Mouse (Mus musculus): ENCODE data around the gene Tcp1. TPM values are rescaled to one million over a fixed set of nuclear protein-coding genes. Genes with fewer than 3 reads are reported as not detected.
A peak's percentile ranks its signal among the peaks of the same experiment; 100 is the strongest.

The Tcp1 gene
- polyA plus RNA-seq, 1 experiment, result 702 TPM

DNA sequence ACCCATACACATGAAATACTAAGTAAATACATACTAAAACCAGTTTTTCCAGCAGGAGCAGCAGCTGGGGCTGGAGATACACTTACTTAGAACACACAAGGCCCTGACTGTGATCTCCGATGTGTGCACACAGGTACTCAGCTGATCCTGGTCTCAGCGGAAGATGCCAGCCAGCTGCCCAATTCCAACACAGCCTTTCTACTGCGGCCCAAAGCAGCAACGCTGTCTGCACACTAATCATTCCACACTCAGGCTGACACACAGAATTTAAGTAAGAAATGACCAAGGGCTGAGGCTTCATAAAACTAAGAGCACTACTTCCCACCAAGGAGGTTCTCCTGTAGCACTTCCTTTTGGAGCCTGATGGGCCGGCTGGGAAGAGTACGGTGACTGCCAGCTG is 13.2 kb upstream of the Tcp1 start:
- Histone ChIP-seq H3K4me3 (ENCODE audit: control insufficient read depth, low read depth, low read length) (no peak overlapping the region), H3K4me1 (ENCODE audit: control insufficient read depth, insufficient read depth, low read length) (no peaks in the 10 kb centered on the region), H3K27me3 (ENCODE audit: control insufficient read depth, insufficient read depth, low read length) (no peaks in the 10 kb centered on the region), H3K27ac (ENCODE audit: control insufficient read depth, insufficient read depth, low read depth, low read length) (no peak overlapping the region), H3K36me3 (ENCODE audit: control insufficient read depth, insufficient read depth, low read length) (no peaks in the 10 kb centered on the region; the same call in 1 of the 2 replicates)
- no peak for TF ChIP-seq POLR2A (IDR thresholded peaks at IDR 0.05; ENCODE audit: control insufficient read depth, low read depth, low read length)
- TF ChIP-seq CTCF (IDR thresholded peaks at IDR 0.05; ENCODE audit: control insufficient read depth, insufficient read depth, insufficient replicate concordance, low read depth, low read length), result no peak

DNA sequence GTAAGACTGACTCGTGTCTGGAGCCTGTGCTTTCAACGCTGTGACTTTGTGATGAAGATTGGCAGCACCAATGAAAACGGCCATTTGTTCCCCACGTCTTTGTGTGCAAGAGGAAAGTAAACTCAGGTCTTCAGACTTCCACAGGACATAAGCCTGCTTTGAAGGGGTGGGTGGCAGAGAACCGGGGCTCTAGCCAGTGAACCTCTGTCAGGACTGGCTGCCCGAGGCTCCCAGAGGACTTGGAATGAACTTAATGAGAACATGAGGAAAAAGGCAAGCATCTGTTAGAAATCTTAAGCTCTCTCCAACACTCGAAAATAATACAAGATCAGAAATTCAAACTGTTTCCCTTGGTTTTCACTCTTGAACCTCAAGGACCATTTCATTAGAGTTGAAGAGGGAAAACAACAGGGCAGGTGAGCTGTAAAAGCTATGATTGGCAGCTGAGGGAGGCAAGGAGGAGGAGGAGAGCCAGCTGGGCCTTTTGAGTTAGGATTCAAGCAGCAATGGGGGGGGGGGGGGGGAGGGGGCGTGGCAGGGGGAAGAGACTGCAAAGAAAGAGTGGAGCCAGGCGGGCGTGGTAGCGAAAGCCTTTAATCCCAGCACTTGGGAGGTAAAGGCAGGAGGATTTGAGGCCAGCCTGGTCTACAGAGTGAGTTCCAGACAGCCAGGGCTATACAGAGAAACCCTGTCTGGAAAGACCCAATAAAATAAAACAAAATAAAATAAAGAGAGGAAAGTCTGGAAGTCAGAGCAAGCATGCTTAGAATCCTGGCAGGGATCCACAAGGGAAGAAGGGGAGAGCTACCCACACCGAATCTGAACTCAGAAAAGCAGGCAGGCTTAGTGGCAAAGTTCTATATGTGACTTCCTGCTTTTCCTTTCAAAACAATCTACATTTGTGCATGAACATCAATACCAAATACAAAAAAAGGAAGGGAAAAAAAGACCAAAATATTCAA is 11.8 kb upstream of the Tcp1 start:
- Histone ChIP-seq H3K36me3 (ENCODE audit: control insufficient read depth, insufficient read depth, low read length) (no peaks in the 10 kb centered on the region; the same call in 1 of the 2 replicates), H3K4me3 (ENCODE audit: control insufficient read depth, low read depth, low read length) (no peak overlapping the region), H3K4me1 (ENCODE audit: control insufficient read depth, insufficient read depth, low read length) (no peaks in the 10 kb centered on the region), H3K27me3 (ENCODE audit: control insufficient read depth, insufficient read depth, low read length) (no peaks in the 10 kb centered on the region), H3K27ac (ENCODE audit: control insufficient read depth, insufficient read depth, low read depth, low read length) (no peak overlapping the region)
- TF ChIP-seq CTCF (IDR thresholded peaks at IDR 0.05; ENCODE audit: control insufficient read depth, insufficient read depth, insufficient replicate concordance, low read depth, low read length) (no peak), POLR2A (IDR thresholded peaks at IDR 0.05; ENCODE audit: control insufficient read depth, low read depth, low read length) (no peak)

GRCm38 (mm10) chr17:12904349-12904748 is 11.2 kb upstream of the Tcp1 start:
- Histone ChIP-seq H3K36me3 (ENCODE audit: control insufficient read depth, insufficient read depth, low read length) (no peaks in the 10 kb centered on the region), H3K4me1 (ENCODE audit: control insufficient read depth, insufficient read depth, low read length) (no peaks in the 10 kb centered on the region), H3K4me3 (ENCODE audit: control insufficient read depth, low read depth, low read length) (no peak overlapping the region), H3K27ac (ENCODE audit: control insufficient read depth, insufficient read depth, low read depth, low read length) (no peak overlapping the region), H3K27me3 (ENCODE audit: control insufficient read depth, insufficient read depth, low read length) (no peaks in the 10 kb centered on the region)
- TF ChIP-seq POLR2A (IDR thresholded peaks at IDR 0.05; ENCODE audit: control insufficient read depth, low read depth, low read length) (no peak), CTCF (IDR thresholded peaks at IDR 0.05; ENCODE audit: control insufficient read depth, insufficient read depth, insufficient replicate concordance, low read depth, low read length) (no peak)

DNA sequence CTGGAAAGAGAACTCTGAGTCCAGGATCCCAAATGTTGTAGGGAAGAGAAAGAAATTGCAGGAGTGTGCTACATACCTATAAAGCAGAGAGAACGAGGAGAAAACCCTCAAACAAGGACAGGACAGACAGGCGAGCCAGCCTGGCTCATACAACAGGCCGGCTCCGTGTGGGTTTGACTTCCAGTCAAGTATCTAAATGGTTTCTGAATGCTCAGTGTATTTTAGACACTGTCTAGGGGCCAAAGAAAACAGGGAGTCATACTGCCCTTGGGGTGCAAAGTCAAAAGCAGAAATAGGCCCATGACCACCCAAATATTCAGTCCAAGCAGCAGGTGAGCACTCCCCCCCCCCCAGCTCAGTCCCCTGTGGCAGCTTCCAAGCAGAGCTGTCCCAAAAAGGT is 9.7 kb upstream of the Tcp1 start:
- no peak overlapping the region for H3K27ac ChIP-seq (ENCODE audit: control insufficient read depth, insufficient read depth, low read depth, low read length)
- H3K36me3 ChIP-seq (ENCODE audit: control insufficient read depth, insufficient read depth, low read length), result no peaks in the 10 kb centered on the region
- no peaks in the 10 kb centered on the region for H3K27me3 ChIP-seq (ENCODE audit: control insufficient read depth, insufficient read depth, low read length)
- no peaks in the 10 kb centered on the region; the same call in 1 of the 2 replicates for H3K4me1 ChIP-seq (ENCODE audit: control insufficient read depth, insufficient read depth, low read length)
- no peak for TF ChIP-seq CTCF (IDR thresholded peaks at IDR 0.05; ENCODE audit: control insufficient read depth, insufficient read depth, insufficient replicate concordance, low read depth, low read length)
- no peak for TF ChIP-seq POLR2A (IDR thresholded peaks at IDR 0.05; ENCODE audit: control insufficient read depth, low read depth, low read length)
- H3K4me3 ChIP-seq (ENCODE audit: control insufficient read depth, low read depth, low read length), result no peak overlapping the region

DNA sequence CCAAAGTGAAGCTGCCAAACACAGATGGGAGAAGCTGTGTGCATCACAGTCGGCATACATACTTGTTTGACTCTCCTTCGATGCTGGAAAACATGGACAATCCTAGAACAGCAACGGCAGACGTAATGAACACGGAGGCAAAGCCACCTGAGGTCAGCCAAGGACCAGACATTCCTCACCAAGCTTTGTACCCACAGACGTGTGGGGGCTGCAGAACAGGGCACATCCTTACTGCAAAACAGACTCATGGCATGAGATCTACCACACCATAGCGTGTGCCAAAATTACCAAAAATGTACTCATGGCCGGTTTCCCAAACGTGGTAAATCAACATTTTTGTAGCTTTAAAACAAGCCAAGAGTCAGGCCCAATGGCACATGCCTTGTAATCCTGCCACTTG is 9.1 kb upstream of the Tcp1 start:
- Histone ChIP-seq H3K4me3 (ENCODE audit: control insufficient read depth, low read depth, low read length) (no peak overlapping the region), H3K36me3 (ENCODE audit: control insufficient read depth, insufficient read depth, low read length) (no peaks in the 10 kb centered on the region), H3K27me3 (ENCODE audit: control insufficient read depth, insufficient read depth, low read length) (no peaks in the 10 kb centered on the region), H3K4me1 (ENCODE audit: control insufficient read depth, insufficient read depth, low read length) (no peaks in the 10 kb centered on the region; the same call in 1 of the 2 replicates), H3K27ac (ENCODE audit: control insufficient read depth, insufficient read depth, low read depth, low read length) (0 out of 2 replicates have a peak overlapping the region, but pooled peaks have one; percentile 11)
- no peak for TF ChIP-seq POLR2A (IDR thresholded peaks at IDR 0.05; ENCODE audit: control insufficient read depth, low read depth, low read length)
- no peak for TF ChIP-seq CTCF (IDR thresholded peaks at IDR 0.05; ENCODE audit: control insufficient read depth, insufficient read depth, insufficient replicate concordance, low read depth, low read length)

DNA sequence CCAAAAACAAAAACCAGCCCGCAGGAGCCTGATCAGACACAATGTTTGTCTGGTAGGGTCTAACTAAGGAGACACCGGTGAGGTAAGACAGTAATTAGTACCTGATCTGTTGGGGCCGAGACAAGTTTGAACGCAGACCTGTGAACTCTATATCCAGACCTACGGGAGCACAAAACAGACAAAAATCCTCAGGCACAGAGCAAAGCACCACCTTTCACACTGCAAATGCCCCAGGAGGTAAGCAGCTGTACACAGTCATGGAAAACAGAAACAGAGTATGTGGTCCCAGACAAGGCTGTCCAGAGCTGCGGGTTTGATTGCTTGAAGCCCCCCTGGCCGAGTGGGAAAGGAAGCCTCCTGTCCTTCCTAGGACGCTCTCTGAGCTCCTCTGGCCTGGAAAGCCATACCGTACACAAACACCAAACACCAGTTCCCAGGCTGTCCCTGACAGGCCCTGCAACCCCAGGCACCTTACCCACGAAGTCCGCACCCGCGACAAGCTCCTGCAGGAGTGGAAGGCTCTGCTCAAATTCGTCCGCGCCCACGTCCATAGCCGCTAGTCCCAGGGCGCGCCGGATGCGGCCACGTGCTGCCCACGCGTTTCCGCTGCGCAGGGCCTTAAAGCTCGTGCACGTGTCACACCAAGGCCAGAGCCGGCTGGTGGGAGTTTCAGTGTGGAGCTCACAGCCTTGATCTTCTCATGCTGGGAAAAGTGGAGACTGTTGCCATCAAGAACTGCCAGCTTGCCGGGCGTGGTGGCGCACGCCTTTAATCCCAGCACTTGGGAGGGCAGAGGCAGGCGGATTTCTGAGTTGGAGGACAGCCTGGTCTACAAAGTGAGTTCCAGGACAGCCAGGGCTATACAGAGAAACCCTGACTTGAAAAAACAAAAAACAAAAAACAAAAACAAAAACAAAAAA is 5.9 kb upstream of the Tcp1 start, which contains the start of gene Pnldc1:
Gene Pnldc1 (minus strand): TSS at position 870 of the 920 bp plus-strand sequence.
- TF ChIP-seq POLR2A (IDR thresholded peaks at IDR 0.05; ENCODE audit: control insufficient read depth, low read depth, low read length) (peak; percentile 29; the same call in 1 of the 2 replicates), CTCF (IDR thresholded peaks at IDR 0.05; ENCODE audit: control insufficient read depth, insufficient read depth, insufficient replicate concordance, low read depth, low read length) (no peak)
- Histone ChIP-seq H3K36me3 (ENCODE audit: control insufficient read depth, insufficient read depth, low read length) (no peaks in the 10 kb centered on the region; the same call in 1 of the 2 replicates), H3K4me1 (ENCODE audit: control insufficient read depth, insufficient read depth, low read length) (no peaks in the 10 kb centered on the region; the same call in 1 of the 2 replicates), H3K4me3 (ENCODE audit: control insufficient read depth, low read depth, low read length) (peak within 1 kb of the TSS; percentile 83), H3K27me3 (ENCODE audit: control insufficient read depth, insufficient read depth, low read length) (no peaks in the 10 kb centered on the region), H3K27ac (ENCODE audit: control insufficient read depth, insufficient read depth, low read depth, low read length) (no peak within 1 kb of the TSS; the same call in 1 of the 2 replicates)
